Mouse (Mus musculus) adrenal gland (tissue): ENCODE data around the gene Gm4847.

Experiments
- intact Hi-C: fragments of 180-260 bp; cut with DNase I; formaldehyde crosslinking; loops from one replicate; pipeline ENCODE4 v1.15.1; 2025
- long read RNA-seq, 2 experiments: library from polyadenylated mRNA; unstranded; transcript quantifications; one replicate each; pipeline ENCODE4 v2.0.0; 2020; ENCODE audit warnings: borderline replicate concordance in 1 of 2; ENCODE audit not compliant: insufficient replicate concordance in 1 of 2
- microRNA-seq, 2 experiments: library from miRNA; unstranded; fragments of <30 nt; microRNA quantifications; one replicate each; pipeline ENCODE4; 2019

Gene Gm4847
- long read RNA-seq, experiment 1: 0 reads
- long read RNA-seq, experiment 2: 0 reads

DNA sequence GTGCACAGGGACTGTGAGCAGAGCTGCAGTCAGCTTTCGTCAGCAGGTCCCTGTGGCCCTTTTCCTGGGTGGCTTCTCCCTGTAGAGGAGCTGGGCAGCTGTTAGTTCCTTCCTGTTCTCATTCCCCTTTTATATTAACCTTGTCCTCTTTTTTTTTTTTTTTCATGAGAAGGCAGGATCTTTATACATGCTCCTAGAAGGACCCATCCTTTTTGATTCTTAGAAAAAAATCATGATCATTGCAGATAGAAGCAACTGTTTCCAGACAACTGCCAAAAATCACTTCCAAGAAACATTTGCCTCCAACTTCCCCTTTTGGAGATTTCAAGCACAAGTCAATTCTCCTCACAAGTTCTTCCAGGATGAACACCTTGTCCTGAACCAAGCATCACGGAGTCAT is at the start of gene Gm4847:
Gene Gm4847 (minus strand): TSS at position 101 of the 400 bp plus-strand sequence.
- intact Hi-C loops: no loop called here

GRCm38 (mm10) chr1:166681745-166682144 is 34.3 kb upstream of the Gm4847 start, which contains the start of gene Fmo9:
TSS of gene Fmo9 (minus strand) at chr1:166681845.
- intact Hi-C loops: no loop called here

- intact Hi-C loops: no loop called here
Observed at GRCm38 (mm10) chr1:166669264-166669663, 21.8 kb upstream of the Gm4847 start.

GRCm38 (mm10) chr1:166660800-166661199 is 13.3 kb upstream of the Gm4847 start:
- intact Hi-C loops: no loop called here

Small RNA genes lying within 50 kb of the gene (microRNA-seq; reads per million reads assigned to microRNA genes)
- 0 reads per million in 2 experiments for gene Gm22992
